Mouse (Mus musculus) ovary, postnatal 36 days (tissue): ENCODE results near the gene Eva1c.

Source experiments
- DNase-seq: peaks from one replicate; pipeline ENCODE4 v3.0.0; 2022; ENCODE audit warnings: low spot score, mixed read lengths

Eva1c gene

DNA sequence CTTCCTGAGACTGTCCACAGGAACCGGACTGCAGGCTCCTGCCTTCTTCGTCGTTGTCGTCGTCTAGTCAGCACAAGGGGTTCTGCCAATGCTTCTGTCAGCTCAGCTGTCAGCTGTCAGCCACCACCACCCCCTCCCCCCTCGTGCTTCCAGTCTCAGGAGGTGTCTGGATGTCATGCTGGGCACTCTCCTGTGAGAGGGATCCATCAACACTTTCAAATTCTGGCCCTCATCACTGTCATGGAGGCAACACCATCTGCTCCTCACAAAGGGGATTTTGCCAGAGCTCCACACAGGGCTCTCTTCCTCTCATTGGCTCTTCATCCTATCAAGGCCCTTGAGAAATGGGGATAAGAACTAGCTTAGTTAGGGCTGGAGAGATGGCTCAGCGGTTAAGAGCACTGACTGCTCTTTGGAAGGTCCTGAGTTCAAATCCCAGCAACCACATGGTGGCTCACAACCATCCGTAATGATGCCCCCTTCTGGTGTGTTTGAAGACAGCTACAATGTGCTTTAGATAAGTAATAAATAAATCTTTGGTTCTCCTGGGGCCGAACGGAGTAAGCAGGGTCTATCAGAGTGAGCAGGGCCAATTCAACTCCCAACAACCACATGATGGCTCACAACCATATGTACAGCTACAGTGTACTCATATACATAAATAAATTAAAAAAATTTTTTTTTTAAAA is 95.1 kb downstream of the Eva1c start:
- DNase-seq = no peak

DNA sequence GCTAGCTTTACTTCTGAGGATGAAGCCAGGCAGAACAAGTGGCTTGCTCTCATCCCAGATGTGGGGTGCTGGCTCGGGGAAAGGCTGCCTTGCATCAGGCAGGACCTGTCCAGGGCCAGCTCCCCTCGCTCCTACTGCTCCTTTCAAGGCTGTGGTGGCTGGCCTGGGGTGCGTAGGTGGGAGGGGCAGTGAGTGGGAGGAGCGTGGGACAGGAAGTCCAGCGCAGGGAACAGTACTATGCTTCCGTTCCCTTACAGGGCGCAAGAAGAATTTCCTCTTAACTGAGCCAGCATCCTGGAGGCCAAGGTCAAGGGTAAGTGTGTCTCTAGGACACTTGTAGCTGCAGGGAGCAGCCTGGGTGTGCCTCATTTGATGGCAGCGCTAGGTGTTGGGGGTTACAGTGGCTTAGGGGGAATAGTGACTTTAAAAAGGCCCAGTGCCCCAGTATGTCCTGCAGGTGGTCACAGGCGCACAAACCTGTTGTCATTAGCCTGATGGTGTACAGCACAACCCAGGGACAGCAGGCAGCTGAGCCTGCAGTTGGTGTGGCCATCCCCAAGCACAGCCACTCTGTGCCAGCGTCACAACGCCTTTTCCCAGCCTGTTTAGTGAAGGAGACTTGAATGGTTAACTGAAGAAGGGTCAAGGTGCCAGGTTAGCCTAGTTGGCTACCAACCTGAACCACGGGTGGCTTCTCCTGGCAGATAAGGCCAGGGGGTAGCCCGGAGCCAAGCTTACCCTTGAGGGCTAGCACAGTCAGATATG is 98.3 kb downstream of the Eva1c start:
- peak; percentile 33 for DNase-seq

DNA sequence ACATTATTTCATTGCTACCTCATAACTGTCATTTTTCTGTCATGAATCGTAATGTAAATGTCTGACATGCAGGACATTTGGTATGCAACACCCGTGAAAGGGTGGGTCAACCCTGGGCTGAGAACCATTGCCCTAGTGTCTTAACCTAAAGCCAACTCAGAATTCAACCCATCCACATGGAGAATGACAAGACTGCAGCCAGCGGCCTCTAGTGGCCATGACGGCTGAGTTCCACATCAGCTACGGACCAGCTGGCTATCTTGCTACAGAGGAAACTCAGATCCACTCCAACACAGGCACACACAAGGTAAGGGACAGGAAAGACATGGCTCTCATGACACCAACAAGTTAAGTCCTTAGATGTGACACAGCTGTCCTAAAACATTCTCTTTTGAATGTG is 98.9 kb downstream of the Eva1c start:
- DNase-seq = peak; percentile 65

DNA sequence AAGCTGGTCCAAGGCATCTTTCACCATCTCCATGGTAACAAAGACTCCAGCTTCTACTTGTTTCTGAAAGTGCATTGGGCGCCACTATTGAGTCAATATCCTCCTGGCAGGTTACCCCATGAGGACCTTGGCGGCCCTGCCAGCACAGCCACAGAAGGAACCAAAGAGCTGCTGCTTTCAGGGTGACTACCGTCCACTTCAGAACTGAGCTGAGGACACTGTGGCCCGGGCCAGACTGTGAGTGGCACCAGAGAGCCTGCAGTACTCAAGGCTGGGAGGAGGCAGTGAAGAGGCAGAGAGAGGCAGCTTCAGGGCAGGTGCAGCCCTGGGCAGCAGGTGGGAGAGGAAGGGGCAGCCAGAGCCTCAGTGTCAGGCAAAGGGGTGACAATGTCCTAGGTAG is 100.9 kb downstream of the Eva1c start:
- DNase-seq = no peak

DNA sequence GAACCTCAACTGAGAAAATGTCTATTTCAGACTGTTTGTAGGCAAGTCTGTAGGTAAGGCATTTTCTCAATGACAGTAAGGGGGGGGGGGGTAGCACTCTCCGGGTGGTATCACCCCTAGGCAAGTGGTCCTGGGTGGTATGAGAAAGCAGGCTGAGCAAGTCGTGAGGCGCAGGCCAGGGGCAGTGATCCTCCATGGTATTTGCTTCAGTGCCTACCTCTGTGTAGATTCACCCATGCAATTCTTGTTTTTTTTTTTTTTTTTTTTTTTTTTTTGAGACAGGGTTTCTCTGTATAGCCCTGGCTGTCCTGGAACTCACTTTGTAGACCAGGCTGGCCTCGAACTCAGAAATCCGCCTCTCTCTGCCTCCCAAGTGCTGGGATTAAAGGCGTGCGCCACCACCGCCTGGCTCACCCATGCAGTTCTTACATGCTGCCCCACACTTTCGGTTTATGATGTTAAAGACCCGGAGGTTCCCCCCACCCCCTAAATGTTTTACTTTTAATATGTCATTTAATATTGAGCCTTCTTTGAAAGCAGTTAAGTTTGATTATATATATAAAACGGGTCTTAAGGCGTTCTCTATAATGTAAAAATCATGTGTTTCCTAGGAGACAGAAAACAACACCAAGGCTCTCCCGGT is 107.1 kb downstream of the Eva1c start:
- no peak for DNase-seq

DNA sequence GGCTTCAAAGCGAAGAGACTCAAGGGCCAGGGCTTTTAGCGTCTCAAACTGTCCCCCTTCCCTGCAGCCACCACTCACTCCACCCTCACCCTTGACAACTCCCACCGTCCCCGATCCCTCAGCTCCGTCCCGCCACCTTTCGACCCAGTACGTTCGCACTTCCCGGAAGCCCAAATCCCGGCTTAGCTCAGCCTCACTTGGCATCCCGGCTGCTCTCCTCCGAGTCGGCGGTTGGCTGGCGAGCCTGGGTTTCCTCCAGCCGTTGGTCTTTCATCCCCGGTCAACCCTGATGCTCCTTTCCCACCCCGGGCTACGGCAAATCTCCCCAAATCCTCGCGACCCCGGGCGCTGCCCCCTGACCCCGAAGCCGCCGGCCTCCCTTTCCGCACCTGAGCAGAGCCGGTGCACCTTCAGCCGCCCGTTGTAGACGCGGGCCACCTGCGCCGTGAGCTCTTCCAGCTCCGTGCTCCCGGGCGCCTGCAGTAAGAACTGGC is 107.7 kb downstream of the Eva1c start:
- peak; percentile 66 for DNase-seq

DNA sequence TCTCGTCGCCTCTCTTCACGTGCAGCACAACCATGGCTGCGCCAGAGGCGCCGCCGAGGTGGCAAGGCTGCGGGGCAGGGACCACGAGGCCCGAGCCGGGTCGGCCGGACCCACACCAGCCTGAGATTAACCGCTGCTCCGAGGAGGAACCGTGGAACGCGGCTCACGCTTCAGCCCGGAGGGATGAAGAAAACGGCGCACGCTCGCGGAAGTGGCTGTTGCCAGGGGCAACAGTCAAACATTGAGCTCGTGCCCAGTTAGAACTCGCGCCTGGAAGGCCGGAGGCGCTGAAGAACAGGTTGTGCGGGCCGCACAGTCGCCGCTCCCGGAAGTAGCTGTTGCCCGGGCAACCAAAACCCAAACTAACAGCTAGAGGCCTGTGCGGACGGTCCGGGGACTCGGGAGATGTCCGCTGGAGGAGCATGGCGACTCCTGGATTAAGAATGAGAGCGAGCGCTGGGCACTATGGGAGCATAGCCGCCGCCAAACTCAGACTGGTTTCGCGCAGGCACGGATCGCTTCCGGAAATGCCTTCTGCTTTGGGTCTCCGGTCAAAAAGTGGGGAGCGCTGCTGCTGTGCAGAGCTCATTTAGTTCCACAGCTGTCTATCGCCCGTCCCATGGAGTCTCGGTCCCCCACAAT is 108.3 kb downstream of the Eva1c start, which contains the start of gene Cfap298:
TSS of gene Cfap298 (minus strand) at position 428 of the 642 bp plus-strand sequence.
- peak; percentile 92 for DNase-seq

DNA sequence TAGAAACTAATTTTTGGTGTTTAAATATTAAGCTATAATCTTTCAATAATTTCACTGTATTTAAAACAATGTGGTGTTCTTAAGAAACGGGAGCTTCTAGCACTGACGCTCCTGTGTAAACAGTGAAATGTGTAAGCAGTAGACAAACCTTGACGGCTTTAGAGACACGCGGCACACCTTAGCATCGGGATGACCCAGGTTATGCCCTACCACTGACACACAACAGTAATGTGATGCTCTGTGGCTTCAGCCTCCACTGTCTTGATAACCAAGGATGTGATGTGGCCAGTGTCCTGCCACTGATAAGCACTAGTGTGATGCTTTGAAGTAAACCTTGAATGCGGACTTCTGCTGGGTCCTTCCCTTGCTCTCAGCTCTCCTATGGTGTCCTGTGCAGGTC is 114.7 kb downstream of the Eva1c start:
- DNase-seq = no peak

DNA sequence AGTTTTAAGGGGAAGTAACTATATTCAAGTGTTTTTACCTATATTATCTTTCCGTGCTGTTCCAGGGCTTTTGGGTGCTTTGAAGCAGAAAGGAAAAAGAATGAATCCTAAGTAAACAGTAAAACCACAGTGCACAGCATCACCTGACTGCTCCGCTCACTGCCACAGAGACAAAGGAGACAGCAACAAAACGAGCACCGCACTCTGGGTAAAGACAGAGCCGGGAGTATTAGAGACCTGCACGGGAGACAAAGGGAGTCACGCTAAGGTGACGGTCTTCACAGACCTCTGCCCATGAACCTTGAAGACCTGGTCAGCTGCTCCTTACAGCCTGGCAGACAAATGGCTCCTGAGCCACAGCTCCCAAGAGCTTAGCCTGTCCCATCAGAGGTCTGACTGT is 120.5 kb downstream of the Eva1c start:
- no peak for DNase-seq

DNA sequence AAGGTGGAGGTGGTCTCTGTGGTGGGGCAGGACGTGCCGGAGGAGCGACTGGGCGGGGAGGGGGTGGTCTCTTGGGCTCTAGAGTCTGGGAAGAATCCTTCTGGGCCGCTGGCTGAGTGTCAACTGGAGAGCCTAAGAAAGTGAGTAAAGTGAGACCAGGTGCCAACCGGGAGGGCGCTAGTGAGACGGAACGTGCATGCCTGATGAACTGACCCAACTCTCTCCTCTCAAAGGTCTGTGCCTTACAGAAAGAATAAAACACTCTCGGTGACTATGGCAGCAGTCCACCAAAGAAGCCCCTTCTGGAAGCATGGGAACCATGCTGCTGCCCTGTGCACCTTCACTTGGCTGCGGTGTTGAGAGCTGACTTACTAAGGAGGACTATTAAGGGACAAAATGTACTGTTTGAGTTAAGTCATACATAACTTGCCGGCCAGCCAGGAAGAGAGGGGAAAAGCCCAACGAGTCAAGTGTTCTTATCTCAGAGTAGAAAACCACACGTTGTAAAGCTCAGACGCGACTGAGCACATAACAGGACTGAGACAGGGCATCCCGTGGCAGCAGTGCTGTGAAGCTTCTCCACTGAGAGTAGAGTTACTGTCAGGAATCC is 123.9 kb downstream of the Eva1c start:
- no peak for DNase-seq

DNA sequence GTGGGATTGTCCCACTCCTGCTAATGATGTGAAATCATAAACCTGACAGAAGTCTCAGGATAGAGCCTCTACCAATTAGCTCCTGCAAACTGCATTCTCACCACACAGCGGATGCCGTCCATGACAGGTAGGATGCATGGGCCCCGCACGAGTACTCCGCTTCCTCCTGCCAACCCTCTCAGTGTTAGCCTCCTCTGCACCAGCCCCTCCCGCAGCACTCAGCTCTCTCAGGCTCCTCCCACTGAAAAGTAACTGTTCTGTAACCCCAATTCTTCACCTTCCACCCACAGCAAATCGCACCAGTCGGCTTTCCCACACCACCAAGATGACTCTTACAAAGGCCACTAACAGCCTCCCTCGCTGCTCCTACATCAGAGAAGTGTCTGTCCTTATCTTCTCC is 126.6 kb downstream of the Eva1c start:
- DNase-seq = no peak

DNA sequence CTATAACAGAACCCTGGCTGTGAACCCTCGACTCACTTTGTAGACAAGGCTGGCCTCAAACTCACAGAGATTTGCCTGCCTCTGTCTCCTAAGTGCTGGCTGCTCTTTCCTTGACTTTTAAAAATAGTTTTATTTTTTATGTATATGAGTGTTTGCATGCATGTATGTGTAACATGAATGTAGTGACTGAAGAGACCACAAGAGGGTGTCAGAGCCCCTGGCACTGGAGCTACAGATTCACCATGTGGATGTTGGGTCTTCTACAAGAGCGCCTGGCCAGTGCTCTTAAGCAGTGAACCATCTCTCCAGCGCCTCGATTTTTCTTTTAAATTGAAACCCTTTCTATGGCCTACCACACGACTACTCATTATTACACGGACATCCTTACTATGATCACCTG is 127.3 kb downstream of the Eva1c start:
- DNase-seq = no peak
